Mouse (Mus musculus) liver, embryonic 12.5 days (tissue): ENCODE measurements around the gene Vdr. TPM values are rescaled to one million over a fixed set of nuclear protein-coding genes. Genes with fewer than 3 reads are reported as not detected.
A peak's percentile ranks its signal among the peaks of the same experiment; 100 is the strongest.

Experiments used
- ATAC-seq: fragments of 200-750 bp; cut with Nextera tagmentation; 2 replicates; pipeline ENCODE4 v1.8.0; 2017; ENCODE audit warnings: moderate number of reproducible peaks, mild to moderate bottlenecking, moderate library complexity
- H3K27ac ChIP-seq: fragments of 300-500 bp; sonication (generic); 2 replicates; pipeline ENCODE4 v1.5.1; 2016; ENCODE audit warnings: mild to moderate bottlenecking
- H3K27me3 ChIP-seq: fragments of 300-500 bp; sonication (generic); replicated peaks from 2 replicates; pipeline ENCODE4 v1.6.1; 2016; ENCODE audit warnings: mild to moderate bottlenecking, moderate library complexity
- H3K36me3 ChIP-seq: fragments of 300-500 bp; sonication (generic); 2 replicates; pipeline ENCODE4 v1.6.1; 2016; ENCODE audit warnings: mild to moderate bottlenecking, moderate library complexity
- H3K4me1 ChIP-seq: fragments of 300-500 bp; sonication (generic); 2 replicates; pipeline ENCODE4 v1.6.1; 2016
- H3K4me2 ChIP-seq: fragments of 300-500 bp; sonication (generic); 2 replicates; pipeline ENCODE4 v1.6.1; 2016; ENCODE audit warnings: mild to moderate bottlenecking, moderate library complexity
- H3K4me3 ChIP-seq: fragments of 300-500 bp; sonication (generic); 2 replicates; pipeline ENCODE4 v1.5.1; 2016; ENCODE audit warnings: mild to moderate bottlenecking, moderate library complexity
- H3K9ac ChIP-seq: fragments of 300-500 bp; sonication (generic); 2 replicates; pipeline ENCODE4 v1.6.1; 2016; ENCODE audit warnings: mild to moderate bottlenecking, moderate library complexity
- H3K9me3 ChIP-seq: fragments of 300-500 bp; sonication (generic); replicated peaks from 2 replicates; pipeline ENCODE4 v1.6.1; 2016; ENCODE audit warnings: mild to moderate bottlenecking, moderate library complexity
- WGBS: fragments of 180-500 bp; shearing (Covaris S2); methylation state at CpG from one replicate; pipeline ENCODE4 v1.1.7; 2016; ENCODE audit not compliant: insufficient replicate concordance; 5-methylcytosine and 5-hydroxymethylcytosine counted together
- polyA plus RNA-seq: library from polyadenylated mRNA; unstranded; fragments of >200 nt; fragmentation: Nextera tagmentation; extraction: Ambion mirVana; gene quantifications from 2 replicates; pipeline ENCODE4 v1.2.1, GENCODE M21; 2016

The Vdr gene
- polyA plus RNA-seq, 1 experiment from 2014 or later = 0.46 TPM

DNA sequence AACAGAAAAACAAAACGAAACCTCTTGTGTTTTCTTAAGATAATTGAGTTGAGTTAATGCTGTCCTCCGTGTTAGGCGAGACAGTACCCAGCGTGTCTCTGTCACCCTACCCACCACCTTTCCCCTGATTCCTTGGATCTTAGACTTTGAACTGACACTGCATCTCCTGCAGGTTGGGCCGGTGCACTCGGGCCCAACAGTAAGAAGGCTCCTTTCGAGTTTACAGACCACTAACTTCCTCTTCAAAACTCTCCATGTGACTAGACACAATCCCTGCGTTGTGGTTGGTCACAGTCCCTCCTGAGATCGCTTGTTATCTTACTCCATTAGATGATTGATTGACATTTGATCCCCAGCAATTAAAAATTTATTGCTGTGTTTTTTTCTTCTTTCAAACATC, 7.6 kb upstream of the Vdr start:
- Histone ChIP-seq H3K9ac (no peak overlapping the region), H3K27me3 (peaks cover 32% of the 10 kb centered on the region), H3K27ac (no peak overlapping the region), H3K4me1 (no peaks in the 10 kb centered on the region), H3K4me3 (no peak overlapping the region), H3K4me2 (no peak overlapping the region), H3K9me3 (no peaks in the 10 kb centered on the region), H3K36me3 (no peaks in the 10 kb centered on the region)
- no peak for ATAC-seq
- 42% methylated on average over 9 of the region's 9 CpGs for WGBS

DNA sequence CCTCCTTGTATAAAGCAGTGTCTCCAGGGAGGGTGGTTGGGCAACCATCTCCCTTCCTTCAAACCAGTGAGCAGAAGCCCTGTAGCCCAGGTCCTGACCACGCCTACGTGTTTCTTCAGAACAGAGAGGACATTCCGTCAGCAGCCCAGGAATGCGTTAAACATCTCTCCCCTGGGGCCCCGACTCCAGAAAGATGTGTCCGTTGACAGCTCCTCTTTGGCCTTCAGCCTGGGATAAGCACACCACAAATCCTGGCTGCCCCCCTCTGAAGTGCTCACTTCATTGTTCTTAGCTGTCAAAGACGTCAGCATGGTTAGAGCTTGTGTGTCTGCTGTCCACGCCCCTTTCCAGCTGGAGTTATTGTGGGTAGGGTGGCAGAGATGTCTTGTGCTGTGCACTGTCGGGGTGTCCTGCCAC, 3.9 kb upstream of the Vdr start:
- peaks cover 59% of the 10 kb centered on the region for H3K27me3 ChIP-seq
- no peak for ATAC-seq
- 10% methylated on average over 9 of the region's 9 CpGs for WGBS
- H3K36me3 ChIP-seq = no peaks in the 10 kb centered on the region
- no peak overlapping the region for H3K9ac ChIP-seq
- H3K4me1 ChIP-seq = no peaks in the 10 kb centered on the region
- no peak overlapping the region for H3K4me3 ChIP-seq
- H3K9me3 ChIP-seq = no peaks in the 10 kb centered on the region
- H3K4me2 ChIP-seq = no peak overlapping the region
- H3K27ac ChIP-seq = no peak overlapping the region

DNA sequence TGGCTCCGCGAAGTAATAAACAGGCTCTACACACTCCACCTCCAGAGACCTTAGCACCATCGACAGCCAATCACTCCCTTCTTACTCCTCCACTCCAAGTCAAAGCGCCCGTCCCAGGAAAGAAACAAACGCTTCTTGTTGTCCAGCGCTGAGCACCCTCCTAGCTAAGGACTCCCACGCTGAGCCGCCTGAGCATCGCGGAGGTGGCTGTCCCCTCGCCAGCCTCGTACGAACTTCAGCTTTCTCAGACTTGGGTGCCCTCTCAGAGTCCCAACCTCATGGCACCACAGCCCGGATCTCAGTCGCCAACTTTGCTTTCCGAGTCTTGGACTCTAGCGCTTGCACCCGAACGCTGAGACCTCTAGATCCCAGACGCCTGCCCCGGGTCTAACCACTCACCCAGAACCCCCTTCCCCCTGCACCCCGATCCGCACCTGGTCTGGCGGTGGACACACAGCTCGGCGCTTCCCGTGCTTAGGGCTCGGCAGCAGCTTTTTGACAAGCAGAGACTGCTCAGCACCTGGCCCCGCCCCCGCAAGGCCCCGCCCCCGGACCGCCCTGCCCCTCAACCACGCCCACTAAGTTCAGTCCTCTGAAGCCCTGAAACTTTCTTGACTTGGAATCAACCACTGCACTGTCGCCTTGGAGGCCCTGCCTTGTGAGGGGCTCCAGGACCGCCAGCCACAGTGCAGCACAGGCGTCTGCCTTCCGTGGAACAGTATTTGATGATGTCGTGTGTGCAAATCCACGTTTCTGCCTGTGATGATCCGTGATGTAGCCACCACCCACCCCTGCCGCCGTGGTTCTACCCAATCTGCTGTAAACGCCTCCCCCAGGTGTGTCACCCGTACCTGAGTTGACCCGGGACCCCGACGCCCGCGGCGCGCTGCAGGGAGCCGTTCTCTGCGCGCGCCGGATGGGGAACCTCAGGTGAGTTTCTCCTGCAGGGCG, 2.4 kb downstream of the Vdr start:
- H3K27me3 ChIP-seq = peaks cover 91% of the 10 kb centered on the region
- H3K4me2 ChIP-seq = peak overlapping the region; percentile 86
- ATAC-seq = peak; percentile 84
- H3K4me3 ChIP-seq = peak overlapping the region; percentile 55
- H3K36me3 ChIP-seq = no peaks in the 10 kb centered on the region
- peaks cover 22% of the 10 kb centered on the region for H3K4me1 ChIP-seq
- WGBS = under 1% methylated on average over 59 of the region's 59 CpGs
- peak overlapping the region; percentile 45; the same call in 1 of the 2 replicates for H3K9ac ChIP-seq
- H3K9me3 ChIP-seq = no peaks in the 10 kb centered on the region
- no peak overlapping the region for H3K27ac ChIP-seq

DNA sequence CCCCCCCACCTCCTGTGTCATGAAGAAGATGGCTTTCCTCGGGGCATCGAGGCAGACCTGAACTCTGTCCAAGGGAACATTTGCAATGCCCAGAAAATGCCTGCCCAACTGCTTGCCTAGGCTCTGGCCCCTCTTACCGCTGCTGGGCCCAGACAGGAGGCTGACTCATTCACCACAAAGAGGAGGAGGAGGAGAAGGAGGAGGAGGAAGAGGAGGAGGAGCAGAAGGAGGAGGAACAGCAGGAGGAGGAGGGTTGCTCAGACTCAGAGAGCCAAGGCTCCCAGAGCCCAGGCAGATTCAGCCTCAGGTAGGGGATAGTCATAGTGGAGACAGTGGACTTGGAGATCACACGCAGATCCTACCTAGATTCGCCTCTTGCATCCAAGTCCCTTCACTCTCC, 3.2 kb downstream of the Vdr start:
- peak overlapping the region; percentile 55 for H3K4me3 ChIP-seq
- no peak overlapping the region for H3K9ac ChIP-seq
- no peak overlapping the region for H3K27ac ChIP-seq
- peak overlapping the region; percentile 86 for H3K4me2 ChIP-seq
- no peak for ATAC-seq
- peaks cover 89% of the 10 kb centered on the region for H3K27me3 ChIP-seq
- H3K9me3 ChIP-seq = no peaks in the 10 kb centered on the region
- H3K4me1 ChIP-seq = peaks cover 22% of the 10 kb centered on the region
- no peaks in the 10 kb centered on the region for H3K36me3 ChIP-seq
- WGBS = 20% methylated on average over 5 of the region's 5 CpGs

DNA sequence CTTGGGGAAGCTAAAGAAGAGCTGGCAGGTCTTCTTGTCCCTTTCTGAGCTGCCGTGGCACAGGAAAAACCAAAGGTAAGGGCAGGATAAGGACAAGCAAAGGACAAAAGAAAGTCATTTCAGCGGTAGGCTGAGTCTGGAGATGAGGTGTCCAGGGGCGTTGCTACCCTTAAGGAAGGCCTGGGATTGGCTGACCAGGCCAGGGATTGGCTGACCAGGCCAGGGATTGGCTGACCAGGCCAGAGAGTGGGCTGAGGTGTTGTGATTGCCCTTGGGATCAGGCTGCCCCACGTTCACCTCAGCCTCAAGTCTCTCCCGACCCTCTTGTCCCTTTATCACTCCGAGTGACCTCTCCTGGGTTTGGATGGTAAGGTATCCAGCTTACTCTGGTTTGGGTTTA, 5.1 kb downstream of the Vdr start:
- Histone ChIP-seq H3K4me3 (no peak overlapping the region), H3K9me3 (no peaks in the 10 kb centered on the region), H3K27me3 (peaks cover 74% of the 10 kb centered on the region), H3K9ac (no peak overlapping the region), H3K36me3 (no peaks in the 10 kb centered on the region), H3K4me2 (no peak overlapping the region), H3K27ac (no peak overlapping the region), H3K4me1 (peaks cover 22% of the 10 kb centered on the region)
- 53% methylated on average over 6 of the region's 6 CpGs for WGBS
- no peak for ATAC-seq

DNA sequence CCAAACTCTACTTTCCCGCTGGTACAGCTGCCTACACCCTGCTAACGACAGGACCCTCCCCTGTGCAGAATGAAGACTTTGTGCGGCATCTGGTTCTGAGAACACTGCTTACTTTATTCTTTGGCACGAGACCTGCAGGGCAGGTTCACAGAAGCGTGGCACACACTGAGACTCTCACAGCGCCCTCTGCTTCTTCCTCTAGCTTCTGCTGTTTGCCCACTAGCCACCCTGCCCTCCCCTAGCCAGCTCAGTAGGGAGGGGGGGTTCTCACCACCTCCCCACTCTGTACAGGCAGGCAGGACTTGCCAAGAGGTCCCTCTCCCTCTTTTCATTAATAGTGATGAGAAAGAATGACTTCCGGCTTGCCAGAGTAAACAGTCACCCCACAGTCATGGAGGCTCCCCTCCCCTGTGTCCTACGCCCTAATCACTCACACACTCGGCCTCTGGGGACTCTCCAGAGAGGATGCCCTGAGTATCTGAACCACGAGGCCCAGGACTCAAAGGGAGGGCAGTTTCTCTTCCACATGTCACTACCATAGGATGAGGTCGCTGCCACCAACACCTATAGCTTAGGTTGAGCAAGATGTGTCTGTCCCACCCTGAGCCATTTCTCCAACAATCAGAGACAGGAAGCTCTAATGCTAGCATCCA, 6.0 kb downstream of the Vdr start:
- no peak overlapping the region for H3K9ac ChIP-seq
- H3K9me3 ChIP-seq = no peaks in the 10 kb centered on the region
- H3K4me2 ChIP-seq = no peak overlapping the region
- no peak overlapping the region for H3K4me3 ChIP-seq
- peaks cover 22% of the 10 kb centered on the region for H3K4me1 ChIP-seq
- no peaks in the 10 kb centered on the region for H3K36me3 ChIP-seq
- 44% methylated on average over 11 of the region's 11 CpGs for WGBS
- H3K27ac ChIP-seq = no peak overlapping the region
- H3K27me3 ChIP-seq = peaks cover 67% of the 10 kb centered on the region
- no peak for ATAC-seq

DNA sequence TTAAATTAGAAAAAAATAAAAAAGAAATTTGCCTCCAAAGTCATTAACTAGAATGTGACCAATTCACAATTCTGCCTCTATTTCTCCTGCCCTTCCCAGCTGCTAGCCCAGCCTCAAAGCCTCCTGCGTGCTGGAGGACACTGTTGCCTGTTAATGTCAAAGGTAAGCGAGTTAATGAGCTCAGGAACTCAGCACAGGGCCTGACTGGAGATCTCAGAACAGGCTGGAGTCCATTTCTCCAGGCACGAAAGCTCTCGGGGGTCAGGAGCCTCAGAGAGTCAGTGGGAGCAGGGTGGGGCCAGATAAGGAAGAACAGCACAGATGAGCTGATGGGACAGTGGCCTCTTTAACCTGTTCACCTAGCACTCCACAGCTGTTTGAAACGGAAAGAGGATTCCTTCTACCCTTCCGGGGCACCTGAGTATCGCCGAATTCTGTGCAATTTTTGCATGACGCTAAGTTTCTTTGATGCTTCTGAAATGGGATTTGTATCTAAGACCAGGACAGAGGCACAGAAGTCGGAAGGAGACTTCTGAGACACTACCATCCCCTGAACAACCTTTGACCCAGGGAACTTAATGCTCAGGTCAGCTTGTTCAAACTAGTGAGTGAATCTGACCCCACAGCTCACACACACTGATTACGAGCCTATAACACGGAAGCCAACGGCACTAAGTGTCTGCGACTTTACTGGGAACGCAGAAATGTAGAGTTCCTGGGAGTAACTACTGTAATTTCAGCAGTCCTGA, 7.0 kb downstream of the Vdr start:
- H3K4me1 ChIP-seq = peaks cover 18% of the 10 kb centered on the region
- H3K9ac ChIP-seq = no peak overlapping the region
- H3K4me2 ChIP-seq = no peak overlapping the region
- no peaks in the 10 kb centered on the region for H3K36me3 ChIP-seq
- no peak overlapping the region for H3K27ac ChIP-seq
- H3K27me3 ChIP-seq = peaks cover 56% of the 10 kb centered on the region
- no peak overlapping the region for H3K4me3 ChIP-seq
- ATAC-seq = no peak
- 72% methylated on average over 15 of the region's 15 CpGs for WGBS
- no peaks in the 10 kb centered on the region for H3K9me3 ChIP-seq

DNA sequence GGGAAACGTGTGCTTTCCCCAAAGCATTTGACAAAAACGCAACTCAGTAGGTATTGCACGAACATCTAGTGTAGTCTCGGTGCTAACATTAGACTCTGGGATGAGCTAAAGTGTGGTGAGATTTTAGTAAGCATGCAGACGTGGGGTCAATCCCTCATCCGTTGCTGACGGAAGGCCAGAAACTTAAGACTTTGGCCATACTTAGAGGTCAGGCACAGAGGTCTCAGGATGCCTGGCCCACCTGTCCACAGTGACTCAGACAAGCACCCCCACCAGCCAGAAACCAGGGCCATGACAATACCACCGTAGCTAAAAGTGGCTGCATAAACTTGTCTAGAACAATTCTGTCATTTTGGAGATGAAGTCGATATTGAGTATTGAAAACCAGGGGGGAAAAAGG, 9.4 kb downstream of the Vdr start:
- Histone ChIP-seq H3K4me3 (no peak overlapping the region), H3K36me3 (no peaks in the 10 kb centered on the region), H3K9me3 (no peaks in the 10 kb centered on the region), H3K4me2 (no peak overlapping the region), H3K9ac (no peak overlapping the region), H3K27me3 (peaks cover 34% of the 10 kb centered on the region), H3K27ac (no peak overlapping the region), H3K4me1 (no peaks in the 10 kb centered on the region)
- ATAC-seq = no peak
- 71% methylated on average over 9 of the region's 9 CpGs for whole genome bisulfite sequencing

DNA sequence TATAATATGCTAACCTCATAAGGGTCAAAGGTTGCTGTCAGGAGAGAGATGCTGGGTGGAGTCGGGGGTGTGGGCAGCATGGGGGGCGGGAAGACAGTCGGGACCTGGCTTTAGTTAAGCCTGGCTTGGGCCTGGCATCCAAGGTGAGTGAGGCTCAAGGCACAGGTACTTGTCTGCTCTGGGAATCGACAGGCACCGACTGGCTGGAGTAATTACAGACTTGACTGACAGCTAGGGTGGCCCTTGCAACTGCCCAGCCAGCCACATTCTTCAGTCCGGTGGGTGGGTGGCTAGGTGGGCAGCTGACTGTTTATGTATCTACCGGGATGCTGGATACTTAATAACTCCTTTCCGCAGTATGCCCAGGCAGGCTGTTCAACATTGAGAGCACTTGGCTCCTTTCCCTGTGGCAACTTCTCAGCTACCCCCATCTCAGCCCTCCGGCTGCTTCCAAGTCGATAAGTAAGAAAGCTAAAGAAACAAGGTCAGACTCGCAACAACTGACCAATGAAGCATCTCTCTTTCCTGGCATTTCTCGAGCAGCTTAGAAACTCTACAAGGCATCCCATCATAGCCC, 10.0 kb downstream of the Vdr start:
- Histone ChIP-seq H3K27me3 (peaks cover 30% of the 10 kb centered on the region), H3K36me3 (no peaks in the 10 kb centered on the region), H3K4me1 (no peaks in the 10 kb centered on the region), H3K9me3 (no peaks in the 10 kb centered on the region), H3K4me2 (no peak overlapping the region), H3K9ac (no peak overlapping the region), H3K4me3 (no peak overlapping the region), H3K27ac (no peak overlapping the region)
- WGBS = 74% methylated on average over 12 of the region's 12 CpGs
- no peak for ATAC-seq

DNA sequence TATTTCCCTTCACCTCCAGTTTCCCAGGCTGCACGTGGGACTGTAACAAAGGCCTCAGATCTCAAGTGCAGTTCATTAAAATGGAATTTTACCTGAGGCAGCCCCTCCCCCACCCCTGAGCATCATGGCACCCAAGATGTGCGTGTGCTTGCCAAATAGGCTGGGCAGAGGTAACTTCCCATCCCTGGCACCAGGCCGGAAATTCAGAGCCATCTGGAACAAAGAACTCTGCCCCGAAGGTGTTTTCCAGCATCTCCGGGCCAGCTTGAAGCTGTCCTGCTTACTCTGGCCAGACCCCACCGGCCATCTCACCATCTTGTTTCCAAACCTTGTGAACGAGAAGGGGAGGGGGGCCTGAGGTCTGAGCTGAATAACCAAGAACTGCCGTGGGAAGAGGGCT, 10.7 kb downstream of the Vdr start:
- peaks cover 24% of the 10 kb centered on the region for H3K27me3 ChIP-seq
- 75% methylated on average over 8 of the region's 8 CpGs for WGBS
- no peak overlapping the region for H3K4me2 ChIP-seq
- no peaks in the 10 kb centered on the region for H3K9me3 ChIP-seq
- no peaks in the 10 kb centered on the region for H3K4me1 ChIP-seq
- ATAC-seq = no peak
- H3K36me3 ChIP-seq = no peaks in the 10 kb centered on the region
- no peak overlapping the region for H3K27ac ChIP-seq
- no peak overlapping the region for H3K4me3 ChIP-seq
- H3K9ac ChIP-seq = no peak overlapping the region

DNA sequence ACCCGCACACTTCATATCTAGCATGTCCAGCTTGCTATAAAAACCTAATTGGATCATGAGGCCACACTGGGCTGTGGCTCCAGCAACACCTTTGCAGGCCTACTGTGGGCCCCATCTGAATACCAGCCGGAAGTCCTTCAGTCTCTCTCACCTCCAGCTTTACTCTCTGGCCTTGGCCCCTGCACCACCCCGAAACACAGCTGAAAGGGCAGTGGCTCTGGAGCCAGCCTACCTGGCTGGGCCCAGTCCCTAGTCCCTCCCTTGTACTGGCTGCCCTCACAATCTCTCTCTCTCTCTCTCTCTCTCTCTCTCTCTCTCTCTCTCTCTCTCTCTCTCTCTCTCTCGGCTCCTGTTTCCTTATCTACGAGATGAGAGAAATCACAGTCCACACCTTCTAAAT, 11.6 kb downstream of the Vdr start:
- Histone ChIP-seq H3K27me3 (peaks cover 18% of the 10 kb centered on the region), H3K9ac (no peak overlapping the region), H3K9me3 (no peaks in the 10 kb centered on the region), H3K4me3 (no peak overlapping the region), H3K36me3 (no peaks in the 10 kb centered on the region), H3K4me1 (no peaks in the 10 kb centered on the region), H3K27ac (no peak overlapping the region), H3K4me2 (no peak overlapping the region)
- WGBS = 47% methylated on average over 5 of the region's 5 CpGs
- ATAC-seq = no peak
